Mouse (Mus musculus): Measurements from ENCODE around the gene Trmt1.
A peak's percentile ranks its signal among the peaks of the same experiment; 100 is the strongest.

The Trmt1 gene

GRCm38 (mm10) chr8:84686191-84687002 is at the start of gene Trmt1:
Gene Trmt1, plus strand, starts transcription at chr8:84686307.
- no peak for DNase-seq (ENCODE audit: low read depth in 2 of 2, low spot score in 2 of 2)

DNA sequence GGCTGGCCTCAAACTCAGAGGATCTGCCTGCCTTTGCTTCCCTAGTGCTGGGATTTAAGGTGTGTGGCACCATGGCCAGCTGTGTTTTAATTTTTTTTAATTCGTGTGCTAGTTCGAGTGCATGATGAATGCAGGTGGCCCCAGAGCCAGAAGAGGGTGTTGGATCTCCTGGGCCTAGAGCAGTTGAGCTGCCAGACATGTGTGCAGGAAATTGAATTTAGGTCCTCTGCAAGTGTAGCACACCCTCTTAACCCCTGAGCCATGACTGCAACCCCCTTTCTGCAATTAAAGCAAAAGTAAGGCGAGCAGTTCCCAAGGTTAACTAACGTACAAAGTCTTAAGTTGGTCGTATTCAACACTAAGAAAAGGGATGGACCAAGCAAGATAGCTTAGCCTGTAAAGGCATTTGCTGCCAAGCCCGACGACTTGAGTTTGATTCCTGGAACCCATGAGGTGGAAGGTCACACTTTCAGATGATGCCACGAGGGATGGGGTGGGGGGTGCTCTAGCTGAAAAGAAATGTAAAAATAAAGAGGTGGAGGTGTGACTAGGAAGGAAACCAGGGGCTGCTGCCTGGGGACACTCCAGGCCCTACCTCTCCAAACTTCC is 48.1 kb upstream of the Trmt1 start:
- no peak for DNase-seq (ENCODE audit: low read depth in 2 of 2, low spot score in 2 of 2)

DNA sequence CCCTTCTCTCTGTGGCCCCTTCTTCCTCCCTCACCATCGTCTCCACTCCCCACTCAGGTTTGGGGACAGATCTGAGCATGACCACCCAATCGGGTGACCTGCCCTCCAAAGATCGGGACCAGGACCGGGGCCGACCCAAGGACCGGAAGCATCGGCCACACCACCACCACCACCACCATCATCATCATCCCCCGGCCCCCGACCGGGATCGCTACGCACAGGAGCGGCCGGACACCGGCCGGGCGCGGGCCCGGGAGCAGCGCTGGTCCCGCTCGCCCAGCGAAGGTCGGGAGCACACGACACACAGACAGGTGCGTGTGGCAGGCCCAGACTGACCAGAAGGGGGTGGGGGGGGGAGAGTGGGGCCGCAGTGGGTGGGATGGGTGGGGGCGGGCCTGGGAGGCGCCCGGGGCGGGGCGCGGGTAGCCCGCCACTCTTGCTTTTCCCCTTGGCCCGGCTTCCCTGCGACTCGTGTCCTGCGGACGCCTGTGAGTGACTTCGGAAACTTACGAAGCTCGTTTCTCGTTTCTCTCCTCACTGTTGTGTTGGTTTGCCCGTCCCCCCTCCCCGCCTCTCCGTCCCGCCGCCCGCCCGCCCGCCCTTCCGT is 47.4 kb upstream of the Trmt1 start:
- no peak for DNase-seq (ENCODE audit: low read depth in 2 of 2, low spot score in 2 of 2)

GRCm38 (mm10) chr8:84639162-84640009 is 46.7 kb upstream of the Trmt1 start:
- DNase-seq (ENCODE audit: low read depth in 2 of 2, low spot score in 2 of 2) = peak; percentile 89 to 91

DNA sequence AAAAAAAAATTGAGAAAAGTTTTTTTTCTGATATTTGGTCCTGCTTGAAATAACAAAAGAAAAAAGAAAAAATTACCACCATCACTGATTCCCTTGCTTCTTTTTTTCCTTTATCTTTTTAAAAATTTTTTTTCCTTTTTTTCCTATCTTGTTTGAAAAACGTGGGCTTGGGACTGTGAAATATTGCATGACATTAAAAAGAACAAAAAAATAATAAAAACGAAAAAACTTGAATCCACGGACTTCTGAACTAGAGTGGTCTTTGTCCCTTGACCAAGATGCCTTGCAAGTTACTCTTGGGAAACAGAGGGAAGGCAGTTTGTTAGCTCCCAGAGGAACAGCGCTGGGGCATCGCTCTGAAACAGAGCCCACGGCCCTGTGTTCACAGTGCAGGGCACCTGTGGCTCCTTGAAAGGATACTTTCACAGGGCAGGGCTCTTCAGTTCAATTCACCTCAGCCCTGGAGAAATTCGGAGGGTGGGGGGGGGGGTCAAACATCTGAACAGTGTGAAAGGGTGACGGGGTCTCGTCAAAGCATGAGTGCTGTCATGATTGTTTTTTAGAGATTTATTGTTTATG is 46.0 kb upstream of the Trmt1 start:
- no peak for DNase-seq (ENCODE audit: low read depth in 2 of 2, low spot score in 2 of 2)

- DNase-seq (ENCODE audit: low read depth in 2 of 2, low spot score in 2 of 2) = no peak
Observed at GRCm38 (mm10) chr8:84640617-84641294, 45.4 kb upstream of the Trmt1 start.

DNA sequence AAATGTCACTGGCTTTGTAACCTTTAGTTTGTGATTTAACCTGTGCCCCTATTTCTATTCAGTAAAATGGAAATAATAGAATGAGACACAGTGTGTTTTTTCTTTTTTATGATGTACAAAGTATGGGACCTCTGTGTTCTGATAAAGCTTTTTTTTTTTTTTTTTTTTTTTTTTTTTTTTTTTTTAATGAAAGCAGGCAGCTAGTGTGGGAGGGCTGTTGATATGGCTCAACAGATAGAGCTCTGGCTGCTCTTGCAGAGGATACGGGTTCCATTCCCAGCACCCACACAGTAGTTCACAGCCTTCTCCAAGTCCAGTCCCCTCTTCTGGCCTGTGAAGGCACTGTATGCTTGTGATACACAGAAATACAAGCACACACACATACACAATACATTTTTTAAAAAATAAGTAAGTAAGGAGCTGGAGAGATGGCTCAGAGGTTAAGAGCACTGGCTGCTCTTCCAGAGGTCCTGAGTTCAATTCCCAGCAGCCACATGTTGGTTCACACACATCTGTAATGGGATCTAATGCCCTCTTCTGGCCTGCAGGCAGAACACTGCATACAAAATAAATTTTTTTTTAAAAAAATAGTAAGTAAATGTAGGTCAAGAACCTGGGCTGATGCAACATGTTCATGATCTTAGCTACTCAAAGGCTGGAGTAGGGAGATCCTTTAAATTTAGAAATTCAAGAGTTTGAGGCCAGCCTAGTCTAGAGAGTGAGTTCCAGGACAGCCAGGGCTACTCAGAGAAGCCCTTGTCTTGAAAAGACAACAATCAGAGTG is 44.3 kb upstream of the Trmt1 start:
- DNase-seq (ENCODE audit: low read depth in 2 of 2, low spot score in 2 of 2) = no peak

DNA sequence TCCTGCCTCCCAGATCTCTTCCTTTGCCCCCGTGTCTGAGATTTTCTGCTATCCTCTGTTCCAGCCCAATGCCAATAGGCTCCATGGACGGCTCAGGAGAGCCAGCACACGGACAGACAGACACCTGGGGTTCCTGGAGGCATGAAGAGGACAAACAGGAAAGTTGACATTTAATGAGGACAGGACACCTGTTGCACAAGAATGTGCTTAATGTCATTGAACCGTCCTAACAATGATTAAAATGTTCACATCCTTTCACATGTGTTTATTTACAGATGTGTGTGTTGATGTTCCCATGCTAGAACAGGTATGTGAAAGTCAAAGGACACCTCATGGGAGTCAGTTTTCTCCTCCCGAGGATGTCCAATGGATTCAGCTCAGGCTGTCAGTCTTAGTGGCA is 43.1 kb upstream of the Trmt1 start:
- DNase-seq (ENCODE audit: low read depth in 2 of 2, low spot score in 2 of 2) = no peak

- no peak for DNase-seq (ENCODE audit: low read depth in 2 of 2, low spot score in 2 of 2)
Observed at GRCm38 (mm10) chr8:84646800-84647199, 39.3 kb upstream of the Trmt1 start.

DNA sequence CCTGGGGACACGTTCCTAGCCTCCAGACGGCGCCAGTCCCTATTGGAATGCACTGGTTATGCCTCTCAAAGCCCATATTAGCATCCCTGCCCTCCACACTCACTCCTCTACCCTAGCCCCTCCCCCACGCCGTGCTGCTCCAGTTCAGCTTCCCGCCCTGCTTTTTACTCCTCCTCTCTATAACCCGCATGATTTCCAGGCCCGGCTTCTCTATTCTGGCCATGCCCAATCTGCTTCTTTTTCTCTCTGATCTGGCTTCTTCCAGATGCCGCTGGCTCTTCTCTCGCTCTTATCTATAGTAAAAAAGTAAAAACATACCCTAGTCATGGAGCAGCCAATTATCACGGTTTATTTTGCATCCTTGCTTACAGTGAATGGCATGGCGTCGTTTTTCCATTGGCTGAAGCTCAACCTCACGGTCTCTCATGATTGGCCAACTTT is 38.6 kb upstream of the Trmt1 start:
- DNase-seq (ENCODE audit: low read depth in 2 of 2, low spot score in 2 of 2) = no peak

- no peak for DNase-seq (ENCODE audit: low read depth in 2 of 2, low spot score in 2 of 2)
Observed at GRCm38 (mm10) chr8:84650213-84650612, 35.9 kb upstream of the Trmt1 start.

DNA sequence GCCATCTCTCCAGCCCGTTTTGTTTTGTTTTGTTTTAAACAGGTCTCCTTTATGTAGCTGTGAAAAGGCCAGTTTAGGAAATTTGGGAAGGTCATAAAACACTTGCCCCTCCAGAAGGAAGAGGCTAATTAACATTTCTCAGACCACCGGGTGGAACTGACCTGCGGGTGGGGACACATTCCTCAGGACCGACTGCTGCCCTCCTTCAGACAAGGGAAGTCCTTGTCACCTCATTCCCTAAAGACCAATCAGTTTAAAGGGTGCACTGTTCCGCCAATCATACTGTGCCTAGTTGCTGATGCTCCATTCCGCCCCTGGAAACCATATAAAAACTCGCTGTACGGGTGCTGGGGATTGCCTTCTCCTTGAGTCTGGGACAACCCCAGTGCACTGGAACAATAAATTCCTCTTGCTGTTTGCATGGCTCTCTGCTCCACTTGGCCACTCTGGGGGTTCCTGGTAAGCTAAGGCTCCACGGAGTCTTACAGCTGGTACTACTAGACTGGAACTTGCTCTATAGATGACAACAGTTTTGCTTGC is 32.9 kb upstream of the Trmt1 start:
- DNase-seq (ENCODE audit: low read depth in 2 of 2, low spot score in 2 of 2) = no peak

DNA sequence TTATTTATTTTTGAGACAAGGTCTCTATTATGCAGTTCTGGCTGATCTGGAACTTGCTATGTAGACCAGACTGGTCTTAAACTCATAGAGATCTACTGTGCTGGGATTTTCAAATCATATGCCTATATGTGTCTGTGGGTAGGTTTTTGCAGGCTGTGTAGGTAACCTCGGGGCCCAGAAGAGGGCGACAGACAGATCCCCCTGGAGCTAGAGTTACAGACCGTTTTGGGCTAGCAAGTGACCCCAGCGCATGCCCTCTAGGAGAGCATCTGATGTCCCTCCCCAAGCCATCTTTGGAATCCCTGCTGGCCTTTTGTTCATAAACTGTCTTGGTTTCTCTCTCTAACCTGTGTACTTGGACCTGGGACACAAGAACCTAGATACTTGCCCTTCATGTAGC is 31.5 kb upstream of the Trmt1 start:
- no peak for DNase-seq (ENCODE audit: low read depth in 2 of 2, low spot score in 2 of 2)

DNA sequence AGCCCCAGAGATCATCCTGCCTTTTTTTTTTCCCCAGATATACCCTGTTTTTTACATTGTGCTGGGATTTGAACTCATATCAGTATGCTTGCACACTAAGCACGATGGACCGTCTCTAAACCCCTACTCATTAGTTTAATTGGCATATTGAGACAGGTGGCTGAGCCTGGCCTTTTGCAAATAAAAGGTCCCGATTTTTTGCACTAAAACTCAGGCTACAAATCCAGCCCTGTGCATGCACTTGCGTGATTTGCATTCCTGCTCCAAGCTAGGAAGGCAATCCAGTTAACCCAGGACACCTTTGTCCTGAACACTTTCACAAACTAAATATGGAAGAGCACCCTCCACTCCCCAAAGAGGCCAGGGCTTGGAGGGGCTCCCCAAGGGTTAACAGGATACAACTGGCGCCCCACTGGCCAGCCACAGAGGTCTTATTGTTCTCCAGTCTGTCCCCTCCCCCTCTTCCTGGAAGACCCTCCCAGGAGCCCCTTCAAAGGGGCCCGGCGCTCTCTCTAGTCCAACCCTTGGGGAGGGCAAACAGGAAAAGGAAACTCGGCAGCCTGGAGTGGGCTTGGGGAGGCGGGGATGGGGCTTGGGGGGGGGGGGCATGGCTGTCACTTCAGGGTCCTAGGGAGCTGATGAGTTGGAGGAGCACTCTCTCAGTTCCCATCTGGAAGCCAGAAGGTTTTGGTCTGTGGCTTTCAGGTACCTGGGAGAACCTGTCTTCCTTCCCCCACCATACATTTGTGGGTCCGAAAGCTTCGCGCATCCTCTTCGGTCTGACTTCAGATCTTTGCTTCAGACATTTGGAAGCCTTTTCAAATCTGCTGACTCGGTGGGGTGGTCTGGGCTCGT is 30.5 kb upstream of the Trmt1 start:
- DNase-seq (ENCODE audit: low read depth in 2 of 2, low spot score in 2 of 2) = no peak

GRCm38 (mm10) chr8:84656191-84656525 is 29.9 kb upstream of the Trmt1 start:
- DNase-seq (ENCODE audit: low read depth in 2 of 2, low spot score in 2 of 2) = no peak

DNA sequence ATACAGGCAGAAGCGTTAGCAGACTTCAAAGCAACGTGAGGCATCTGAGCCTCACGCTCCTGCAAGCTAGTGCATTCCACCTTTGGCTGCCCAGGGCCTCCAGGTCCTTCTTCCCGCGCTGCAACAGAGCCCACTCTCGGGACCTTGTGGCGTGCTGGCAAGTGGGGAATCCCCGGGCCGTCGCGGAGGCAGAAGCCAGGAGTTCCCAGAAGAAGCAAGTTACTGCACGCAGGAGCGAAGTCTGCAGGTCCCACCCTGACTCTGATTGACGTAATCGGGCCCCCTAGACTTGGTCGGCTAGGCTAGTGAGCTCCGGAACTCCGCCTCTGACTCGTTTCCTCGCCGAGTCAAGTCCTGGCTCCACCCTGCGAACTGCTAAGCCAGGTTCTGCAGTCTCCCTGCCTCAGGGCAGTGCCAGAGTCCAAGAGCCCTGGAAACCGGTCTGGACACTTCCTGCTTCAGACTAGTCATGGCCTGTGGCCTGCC is 29.4 kb upstream of the Trmt1 start:
- DNase-seq (ENCODE audit: low read depth in 2 of 2, low spot score in 2 of 2) = peak; percentile 82 to 84

DNA sequence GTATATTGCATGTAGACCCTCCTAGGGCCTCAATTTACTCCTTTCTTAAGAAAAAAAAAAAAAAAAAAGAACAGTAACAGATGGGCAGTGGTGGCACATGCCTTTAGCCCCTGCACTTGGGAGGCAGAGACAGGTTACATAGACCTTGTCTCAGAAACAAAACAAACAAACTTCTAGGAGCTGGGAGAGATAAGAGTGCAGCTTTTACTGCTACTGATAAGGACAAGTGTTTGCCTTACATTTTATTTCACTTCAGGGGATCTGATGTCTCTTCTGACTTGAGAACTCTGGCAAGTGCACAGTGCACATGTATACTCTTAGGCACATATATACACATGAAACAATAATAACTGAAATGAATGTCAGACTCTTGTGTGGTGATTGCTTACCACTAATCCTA is 28.9 kb upstream of the Trmt1 start:
- DNase-seq (ENCODE audit: low read depth in 2 of 2, low spot score in 2 of 2) = no peak

DNA sequence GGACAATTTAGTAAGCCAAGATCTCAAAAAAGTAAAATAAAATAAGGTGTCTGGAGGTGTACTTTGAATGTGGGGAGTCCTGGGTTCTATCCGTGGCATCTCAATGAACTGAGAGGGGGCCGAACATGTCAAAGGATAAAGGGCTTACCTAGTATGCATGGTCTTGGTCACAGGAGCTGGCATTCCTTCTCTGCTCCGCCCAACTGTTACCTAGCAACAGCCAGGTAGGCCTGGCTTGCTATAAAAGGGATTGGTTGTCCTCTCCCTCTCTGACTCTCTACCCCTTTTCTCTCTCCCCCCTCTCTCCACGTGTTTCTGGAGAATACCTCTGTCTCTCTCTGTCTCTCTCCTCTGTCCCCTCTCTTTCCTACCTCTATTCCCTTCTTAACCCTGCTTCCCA is 28.4 kb upstream of the Trmt1 start:
- DNase-seq (ENCODE audit: low read depth in 2 of 2, low spot score in 2 of 2) = no peak

DNA sequence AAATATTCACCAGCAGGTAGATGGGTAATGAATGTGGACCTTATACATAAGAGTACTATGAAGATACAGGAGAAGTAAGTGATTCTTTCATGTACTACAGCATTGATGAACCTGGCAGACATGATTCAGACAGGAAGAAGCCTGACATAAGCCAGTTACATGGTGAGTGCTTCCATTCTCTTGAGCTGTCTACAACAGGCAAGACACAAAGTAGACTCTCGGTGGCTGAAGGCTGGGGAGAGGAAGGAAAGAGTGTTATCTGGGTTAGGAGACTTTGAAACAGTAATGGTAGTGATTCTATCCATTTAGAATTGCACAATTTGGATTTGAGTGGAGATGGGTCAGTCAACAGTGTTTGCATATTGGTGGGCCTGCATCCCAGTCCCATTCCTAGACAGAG is 27.2 kb upstream of the Trmt1 start:
- no peak for DNase-seq (ENCODE audit: low read depth in 2 of 2, low spot score in 2 of 2)
